Mouse (Mus musculus) heart, postnatal 36 days (tissue): ENCODE results near the gene Zmynd11. TPM values are rescaled to one million over a fixed set of nuclear protein-coding genes. Genes with fewer than 3 reads are reported as not detected.

Experiments
- DNase-seq, 2 experiments: peaks; one replicate each; pipeline ENCODE4 v3.0.0; 2021 to 2022
- intact Hi-C: fragments of 180-260 bp; cut with DNase I; formaldehyde crosslinking; loops from one replicate; pipeline ENCODE4 v1.15.1; 2025
- total RNA-seq, 2 experiments: library from RNA; stranded (reverse); gene quantifications; 2 replicates each; pipeline ENCODE4 v1.2.3; 2021

The Zmynd11 gene
- total RNA-seq, 2 experiments from 2014 or later = 122 to 126 TPM

DNA sequence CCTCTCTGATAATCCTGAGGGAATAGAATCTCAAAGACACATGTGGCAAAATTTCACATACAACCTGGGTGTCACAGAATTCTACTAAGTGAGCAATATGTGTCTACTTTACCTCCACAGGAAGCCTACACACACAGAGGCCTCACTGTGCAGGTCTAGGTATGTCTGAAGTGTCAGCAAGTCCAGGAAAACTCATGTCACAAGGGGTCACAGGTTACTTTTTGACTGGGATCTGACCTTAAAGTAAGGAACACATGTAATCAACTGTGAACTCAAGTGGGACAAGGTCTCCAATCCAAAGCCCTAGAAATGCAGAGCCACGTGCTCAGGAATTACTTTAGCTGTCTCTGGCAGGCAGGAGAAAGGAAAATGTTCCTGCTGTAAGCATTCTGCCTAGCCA, 36.1 kb downstream of the Zmynd11 start:
- intact Hi-C loops = no loop called here
- no peak for DNase-seq

DNA sequence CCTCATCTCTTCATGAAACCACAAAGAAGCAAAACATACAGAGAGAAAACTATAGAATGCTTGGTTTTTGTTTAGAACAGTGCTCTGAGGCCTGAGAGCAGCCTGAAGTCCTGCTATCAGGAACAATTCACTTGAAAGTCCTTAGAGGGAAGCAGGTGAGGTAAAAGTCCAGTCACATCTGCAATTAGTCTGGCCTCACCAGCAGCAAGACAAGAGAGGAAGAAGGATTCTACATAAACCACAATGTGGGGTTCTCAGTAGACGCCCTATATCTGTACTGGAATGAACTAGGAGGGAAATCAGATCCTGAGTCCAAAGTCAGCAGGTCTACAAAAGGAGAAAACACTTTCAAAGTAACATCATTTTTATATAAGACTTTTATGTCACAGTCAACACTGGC, 49.9 kb downstream of the Zmynd11 start:
- intact Hi-C loops = no loop called here

DNA sequence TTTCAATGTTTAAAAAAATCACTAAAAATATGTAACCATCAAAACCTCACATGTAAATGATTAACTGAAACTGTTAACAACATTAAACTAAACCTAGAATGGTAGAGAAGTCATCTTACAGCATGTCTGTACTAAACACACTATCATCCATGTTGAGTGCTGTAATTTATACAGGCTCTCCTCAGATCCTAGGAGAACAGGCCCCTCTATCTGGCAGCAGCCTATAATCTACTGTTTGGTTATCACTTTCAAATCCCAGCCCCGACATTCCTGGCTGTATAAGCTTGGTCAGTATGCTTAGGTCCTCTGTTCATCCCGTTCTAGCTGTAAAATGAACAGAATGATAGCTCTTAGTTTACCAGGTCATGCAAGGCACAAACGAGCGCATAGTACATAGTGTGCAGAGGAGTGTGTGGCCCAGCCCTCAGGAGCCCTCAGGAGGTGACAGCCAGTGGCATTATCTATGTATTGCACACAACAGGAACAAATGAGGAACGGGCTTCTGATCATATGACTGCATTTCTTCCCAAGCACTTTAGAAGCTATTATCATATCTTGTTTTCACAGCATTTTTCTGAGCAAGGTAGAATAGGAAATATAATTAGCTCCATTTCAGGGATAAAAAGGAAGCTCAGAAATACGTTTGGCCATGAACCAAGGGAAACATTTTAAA, 51.5 kb downstream of the Zmynd11 start:
- intact Hi-C loops = no loop called here
- DNase-seq = no peak

More for the DNA sequence above, 49.9 kb downstream of the Zmynd11 start:
- DNase-seq = no peak

DNA sequence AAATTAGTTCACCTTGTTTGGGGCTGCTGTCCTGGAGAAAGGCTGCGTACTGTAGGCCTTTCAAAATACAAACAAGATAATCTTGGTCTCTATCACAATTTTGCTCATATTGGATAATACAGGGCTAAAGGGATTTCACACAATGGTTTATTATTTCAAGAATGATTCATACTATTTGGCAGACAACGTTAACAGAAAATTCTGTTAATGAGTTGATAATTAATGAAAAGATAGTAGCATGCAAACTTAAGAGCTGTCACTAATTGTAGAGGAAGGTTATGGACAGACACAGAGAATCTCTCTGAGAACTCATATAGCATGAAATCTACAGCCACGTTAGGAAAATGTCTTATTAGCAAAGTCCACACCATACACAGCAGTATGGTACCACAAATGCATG, 52.2 kb downstream of the Zmynd11 start:
- no peak for DNase-seq
- intact Hi-C loops = no loop called here

DNA sequence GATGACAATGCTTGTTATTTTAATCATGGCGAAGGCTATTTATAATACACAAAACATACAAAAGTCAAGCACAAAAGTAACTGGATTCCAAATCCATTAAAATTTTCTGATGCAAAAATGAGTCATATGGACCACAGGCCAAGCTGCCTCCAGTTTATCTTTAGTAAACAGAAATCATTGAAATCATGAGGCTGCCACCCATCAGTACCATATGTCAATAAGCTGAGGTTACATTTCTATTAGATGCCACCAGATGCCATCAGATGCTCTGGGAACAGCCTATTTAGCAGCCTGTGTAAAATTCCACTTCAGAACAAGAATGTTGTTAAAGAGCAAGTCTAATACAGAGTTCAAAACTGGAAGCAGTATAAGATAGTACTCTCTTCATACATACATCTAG, 52.7 kb downstream of the Zmynd11 start:
- intact Hi-C loops = no loop called here
- no peak for DNase-seq

DNA sequence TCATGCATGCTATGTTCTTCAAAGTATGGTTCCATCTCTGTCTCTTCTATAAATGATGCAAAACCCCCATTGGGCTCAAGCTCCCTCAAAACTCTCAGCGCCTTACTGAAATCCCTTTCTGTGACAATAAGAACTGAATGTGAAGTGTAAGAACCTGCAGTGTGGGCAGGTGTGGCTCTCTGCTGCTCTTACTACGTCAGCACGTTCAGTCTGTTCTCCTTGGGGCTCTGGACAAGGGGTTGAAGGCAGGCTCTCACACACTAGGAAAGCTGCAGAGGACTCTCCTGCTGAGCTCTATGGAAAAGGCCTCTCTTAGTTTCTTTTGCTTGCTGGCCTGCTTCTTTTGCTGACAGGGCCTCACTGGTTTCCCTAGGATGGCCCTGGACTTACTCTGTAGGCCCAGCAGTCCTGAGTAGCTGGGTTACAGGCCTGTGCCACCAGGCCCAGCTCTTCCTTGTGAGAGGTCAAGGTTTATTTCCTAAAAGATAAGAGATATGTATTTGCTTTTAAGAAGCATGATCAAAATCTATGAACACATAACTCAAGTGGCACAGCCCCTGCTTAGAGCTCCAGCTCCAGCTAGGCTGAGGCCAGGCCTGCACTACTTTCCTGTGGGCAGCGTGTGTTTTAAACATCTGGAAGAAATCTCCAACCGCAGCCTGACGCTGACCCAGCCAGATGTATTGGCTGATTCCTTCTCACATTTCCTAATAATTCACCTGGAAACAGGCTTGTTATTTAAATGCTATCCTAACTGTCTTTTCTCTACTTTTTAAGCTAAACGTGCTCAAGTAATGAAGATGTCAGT, 56.5 kb downstream of the Zmynd11 start:
- no peak for DNase-seq
- intact Hi-C loops = no loop called here

DNA sequence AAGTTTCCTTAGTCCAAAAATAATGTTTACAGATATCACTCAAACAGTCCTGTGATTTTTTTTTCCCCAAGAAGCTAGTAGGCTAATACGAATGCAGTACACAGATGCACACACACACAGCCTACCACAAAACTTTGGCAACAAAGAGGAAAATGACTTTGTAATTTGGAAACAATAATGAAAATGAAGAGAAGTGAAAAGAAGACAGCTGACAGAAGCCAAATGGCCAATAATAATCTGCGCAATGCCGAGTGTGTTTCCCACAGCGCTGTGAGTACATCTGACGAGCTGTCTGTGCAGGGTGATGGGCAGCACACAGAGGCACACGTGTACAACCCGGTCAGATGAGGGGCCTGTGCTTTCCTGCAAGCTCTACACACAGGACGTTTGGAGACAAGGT, 58.4 kb downstream of the Zmynd11 start:
- no peak for DNase-seq
- intact Hi-C loops = no loop called here

DNA sequence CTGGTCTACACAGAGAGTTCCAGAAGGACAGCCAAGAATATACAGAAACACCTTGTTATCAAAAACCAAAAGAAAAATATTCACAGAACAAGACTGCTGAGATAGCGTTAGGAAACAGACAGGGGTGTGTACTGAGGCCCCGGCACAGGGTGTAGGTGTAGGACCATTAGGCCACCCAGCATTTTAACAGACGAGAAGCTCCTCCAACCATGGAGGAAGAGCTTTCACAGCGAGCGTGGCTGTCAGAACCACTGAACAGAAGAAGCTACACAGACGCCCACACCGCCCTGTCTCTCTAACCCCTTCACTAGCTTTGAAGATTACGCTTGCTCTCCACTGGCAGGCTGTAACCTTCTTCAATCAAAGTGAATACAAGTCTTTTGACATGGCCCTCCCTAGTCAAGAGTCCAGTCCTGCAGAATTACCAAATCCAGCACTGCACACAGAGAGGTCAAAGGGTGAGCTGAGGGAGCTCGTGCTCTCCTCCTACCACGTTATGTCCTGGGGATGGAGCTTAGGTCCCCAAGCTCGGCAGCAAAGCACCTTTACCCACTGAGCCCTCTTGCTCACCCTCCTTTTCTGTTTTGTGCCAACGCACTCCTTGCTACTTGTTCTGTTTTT, 62.4 kb downstream of the Zmynd11 start:
- intact Hi-C loops = loop anchor here (5.0 kb wide), 1 partner anchor 60 kb away; no protein-coding TSS in a partner anchor
- DNase-seq = no peak

DNA sequence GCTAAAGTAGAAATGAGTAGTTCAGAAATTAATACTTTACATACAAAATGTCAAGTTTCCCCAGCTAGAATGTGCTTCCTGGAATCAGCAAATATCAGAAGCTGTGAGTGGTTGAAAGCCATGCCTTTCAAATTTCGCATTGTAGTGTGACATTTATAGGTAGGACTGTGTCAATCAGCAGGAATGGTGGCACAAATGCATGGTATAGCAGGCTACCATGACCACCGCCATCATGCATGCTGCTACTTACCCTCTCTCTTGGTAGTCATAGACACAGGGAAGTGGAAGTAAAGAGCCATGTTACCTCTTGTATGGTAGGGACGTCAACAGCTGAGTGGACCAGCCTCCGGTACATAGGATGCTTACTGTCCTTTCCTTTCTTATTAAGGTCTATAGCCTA, 67.8 kb downstream of the Zmynd11 start:
- intact Hi-C loops = no loop called here
- DNase-seq = no peak

DNA sequence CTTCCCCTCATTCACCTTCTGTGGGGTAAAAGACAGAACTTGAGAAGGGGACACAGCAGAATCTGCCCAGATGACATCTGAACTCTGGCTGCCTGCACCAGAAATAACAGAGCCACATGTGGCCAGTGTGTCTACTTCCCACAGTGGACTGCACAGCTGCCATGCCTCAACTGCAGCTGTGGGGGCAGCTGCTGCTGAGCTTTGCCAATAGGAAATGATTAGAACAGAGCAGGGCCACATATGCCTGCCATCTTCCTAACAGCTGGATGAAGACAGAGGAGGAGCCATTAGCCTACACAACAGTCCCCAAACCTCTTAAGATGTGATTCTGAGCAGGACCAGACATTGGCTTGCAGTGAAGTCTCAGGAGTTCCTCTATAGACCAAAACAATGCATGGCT, 69.3 kb downstream of the Zmynd11 start:
- intact Hi-C loops = no loop called here
- DNase-seq = peak; percentile 29 to 33

DNA sequence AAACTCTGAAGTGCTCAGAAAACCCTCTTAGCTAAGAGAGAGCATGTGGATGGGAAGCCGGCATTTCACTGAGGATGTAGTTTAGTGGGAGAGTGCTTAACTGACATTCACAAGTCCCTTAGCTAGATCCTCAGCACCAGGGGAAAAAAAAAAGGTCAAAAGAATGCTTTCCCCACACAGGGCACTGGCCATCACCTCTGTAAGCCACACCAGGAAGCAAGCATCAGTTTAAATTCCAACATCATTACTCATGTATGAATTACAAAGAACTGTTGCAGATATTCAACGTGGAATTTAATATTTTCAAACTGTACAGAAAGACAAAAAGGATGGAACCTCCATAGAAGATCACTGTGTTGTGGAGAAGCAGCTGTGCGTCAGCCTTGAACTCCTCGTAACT, 69.7 kb downstream of the Zmynd11 start:
- DNase-seq = no peak
- intact Hi-C loops = no loop called here

DNA sequence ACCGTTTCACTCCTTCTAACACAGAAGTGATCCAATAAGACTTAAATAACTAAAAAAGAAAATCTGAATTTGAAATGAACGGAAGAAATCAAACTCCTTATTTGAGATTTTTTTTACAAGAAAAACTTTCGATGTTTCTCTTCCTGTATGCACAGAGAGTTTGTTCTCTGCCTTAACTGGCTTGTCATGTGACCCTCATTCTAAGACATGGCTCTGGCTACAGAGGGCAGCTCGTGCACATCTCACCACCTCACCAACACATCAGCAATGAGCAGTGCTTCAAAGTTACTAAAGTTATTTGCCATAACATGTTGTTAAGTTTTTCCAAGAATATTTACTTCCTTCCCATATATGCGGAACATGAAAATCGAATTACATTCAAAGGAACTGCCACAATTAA, 70.5 kb downstream of the Zmynd11 start:
- intact Hi-C loops = no loop called here
- no peak for DNase-seq

DNA sequence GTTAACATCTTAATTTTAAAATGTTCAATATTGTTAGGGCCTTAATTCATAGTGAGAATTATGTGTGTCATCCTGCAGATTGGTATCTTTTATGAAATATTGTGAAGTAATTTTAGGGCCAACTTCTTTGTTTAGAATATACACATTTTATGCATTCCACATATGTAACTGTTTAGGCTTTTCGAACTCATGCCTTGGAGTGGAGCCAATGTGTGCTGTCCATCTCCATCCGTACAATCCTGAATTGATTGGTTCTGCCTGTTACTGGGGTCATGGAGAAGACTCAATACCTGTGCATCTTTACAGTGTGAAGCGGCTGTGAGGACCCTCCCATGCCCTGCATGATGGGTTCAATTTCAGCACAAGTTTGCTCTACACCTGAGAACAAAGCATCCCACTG, 72.3 kb downstream of the Zmynd11 start:
- DNase-seq = no peak
- intact Hi-C loops = no loop called here

DNA sequence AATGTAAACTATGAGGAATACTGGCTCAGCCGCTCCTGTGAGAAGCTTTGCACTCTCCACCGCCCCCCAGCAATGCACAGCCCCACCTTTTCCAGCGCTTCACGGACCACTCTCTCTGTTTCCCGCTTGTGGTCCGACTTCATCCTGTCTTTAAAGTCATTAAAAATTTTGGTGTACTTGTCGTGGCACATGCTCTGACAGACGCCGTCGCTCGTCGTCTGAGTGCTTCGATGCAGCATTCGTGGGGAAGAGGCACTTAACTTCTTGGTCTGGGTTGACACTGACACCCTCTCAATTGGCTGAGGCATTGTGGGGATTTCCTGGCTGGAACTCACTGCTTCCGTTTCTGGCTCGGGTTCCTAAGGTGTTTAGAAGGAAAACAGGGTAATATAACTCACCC, 75.8 kb downstream of the Zmynd11 start:
- intact Hi-C loops = no loop called here
- DNase-seq = no peak

DNA sequence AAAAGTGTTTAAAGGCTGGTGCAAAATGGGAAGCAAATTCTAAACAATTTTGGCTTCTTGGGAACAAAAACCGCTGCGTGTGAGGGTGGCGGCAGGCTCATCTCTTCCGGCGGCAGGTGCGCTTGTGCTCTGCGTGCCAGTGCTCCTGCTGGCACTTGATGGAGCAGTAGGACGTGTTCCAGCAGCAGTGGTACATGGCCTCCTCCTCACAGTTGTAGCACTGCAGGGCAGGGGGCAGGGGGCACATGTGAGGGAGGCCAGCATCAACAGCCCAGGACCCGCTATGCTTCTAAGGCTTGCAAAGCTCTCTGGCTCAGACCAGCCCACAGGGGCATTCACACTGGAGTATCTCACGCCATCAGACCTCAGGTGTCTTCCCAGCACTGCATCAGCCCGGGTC, 78.4 kb downstream of the Zmynd11 start:
- no peak for DNase-seq
- intact Hi-C loops = no loop called here

DNA sequence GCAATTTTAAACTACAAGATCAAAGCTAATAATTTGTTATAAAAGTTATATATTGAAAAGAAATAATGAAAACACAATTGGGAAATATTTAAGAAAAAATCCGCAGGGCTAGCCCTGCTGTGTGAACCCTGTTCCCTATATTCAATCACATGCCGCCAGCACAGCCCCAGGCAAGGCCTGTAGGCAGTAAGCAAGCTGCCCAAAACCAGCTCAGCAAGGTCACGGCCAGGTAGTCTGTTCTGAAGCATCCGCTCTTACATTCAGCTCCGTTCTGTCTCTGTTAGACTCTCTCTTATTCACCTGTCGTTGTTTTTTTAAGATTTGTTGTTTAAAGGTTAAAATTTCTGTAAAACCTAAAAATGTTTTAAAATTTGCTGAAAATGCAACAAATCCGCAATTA, 78.9 kb downstream of the Zmynd11 start:
- intact Hi-C loops = no loop called here
- DNase-seq = no peak

DNA sequence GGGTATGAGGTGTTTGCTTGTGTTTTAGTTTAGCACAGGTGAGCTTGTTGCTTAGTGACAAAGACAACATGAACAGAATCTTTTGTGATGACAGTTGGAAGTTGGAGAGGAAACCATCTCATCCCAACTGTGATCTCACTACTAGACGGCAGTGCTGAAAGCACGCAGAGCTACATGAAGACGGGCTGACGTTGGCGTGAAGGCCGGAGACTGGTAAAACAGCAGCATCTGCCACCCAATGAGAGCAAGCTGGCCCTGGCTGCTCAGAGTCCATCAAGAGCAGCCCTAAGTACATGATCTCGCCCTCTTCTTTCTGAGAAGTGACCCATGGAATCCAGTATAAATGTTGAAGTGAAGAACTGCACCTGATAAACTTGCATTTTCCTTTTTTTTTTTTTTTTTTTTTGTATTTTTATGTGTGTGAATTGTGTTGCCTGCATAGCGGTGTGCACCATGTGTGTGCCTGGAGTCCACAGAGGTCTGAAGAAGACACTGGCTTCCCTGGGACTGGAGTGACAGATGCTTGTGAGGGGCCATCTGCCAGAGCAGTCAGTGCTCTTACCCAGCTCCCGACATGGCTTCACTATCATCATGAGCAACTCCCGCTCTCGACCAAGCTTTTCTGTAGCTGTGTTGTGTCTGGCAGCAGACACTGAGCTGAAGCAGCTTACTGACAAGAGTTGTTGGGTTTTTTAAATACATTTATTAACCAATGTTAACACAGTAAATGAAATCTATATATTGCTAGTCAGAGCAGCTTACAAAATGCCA, 80.8 kb downstream of the Zmynd11 start:
- intact Hi-C loops = loop anchor here (5.0 kb wide), 1 partner anchor 163 kb away; no protein-coding TSS in a partner anchor
- DNase-seq = no peak

DNA sequence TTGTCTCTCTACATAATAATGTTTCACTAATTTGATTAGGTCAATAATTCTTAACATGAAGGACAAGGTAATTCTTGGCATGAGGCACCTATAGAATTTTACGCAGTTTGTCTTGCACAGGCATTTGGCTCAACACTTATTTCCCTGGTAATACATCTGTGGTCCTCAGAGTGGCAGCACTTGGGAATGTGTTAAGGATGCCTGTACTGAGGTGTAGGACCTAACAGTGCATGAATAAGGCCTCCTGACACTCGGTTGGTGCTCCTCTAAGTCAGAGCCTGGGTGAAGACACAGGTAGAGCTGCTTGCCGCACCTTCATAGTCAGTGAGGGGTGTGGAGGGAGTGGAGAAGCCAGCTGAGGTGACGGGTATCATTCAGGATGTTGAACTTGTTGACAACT, 81.8 kb downstream of the Zmynd11 start:
- intact Hi-C loops = loop anchor here (5.0 kb wide), 1 partner anchor 164 kb away; no protein-coding TSS in a partner anchor

DNA sequence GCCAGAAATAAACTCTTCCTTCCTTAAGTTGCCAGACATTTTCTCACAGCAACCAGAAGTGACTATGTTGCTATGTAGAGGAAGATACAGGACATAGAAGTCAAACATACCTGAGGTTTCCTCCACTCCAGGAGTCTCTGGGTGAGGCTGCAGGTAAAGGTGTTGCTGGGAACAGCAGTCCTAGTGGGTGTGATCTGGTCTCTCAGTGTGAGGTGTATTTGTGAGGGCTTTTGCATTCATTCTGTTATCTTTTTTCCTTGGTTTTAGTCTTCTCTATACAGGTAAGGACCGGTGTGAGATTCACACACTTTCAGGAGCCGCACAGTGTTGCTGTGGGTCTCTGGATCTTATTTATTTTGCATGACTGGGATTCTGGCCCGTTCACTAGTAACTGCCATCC, 83.6 kb downstream of the Zmynd11 start:
- intact Hi-C loops = loop anchor here (5.0 kb wide), 1 partner anchor 166 kb away; no protein-coding TSS in a partner anchor

More for the DNA sequence above, 81.8 kb downstream of the Zmynd11 start:
- DNase-seq = no peak

DNA sequence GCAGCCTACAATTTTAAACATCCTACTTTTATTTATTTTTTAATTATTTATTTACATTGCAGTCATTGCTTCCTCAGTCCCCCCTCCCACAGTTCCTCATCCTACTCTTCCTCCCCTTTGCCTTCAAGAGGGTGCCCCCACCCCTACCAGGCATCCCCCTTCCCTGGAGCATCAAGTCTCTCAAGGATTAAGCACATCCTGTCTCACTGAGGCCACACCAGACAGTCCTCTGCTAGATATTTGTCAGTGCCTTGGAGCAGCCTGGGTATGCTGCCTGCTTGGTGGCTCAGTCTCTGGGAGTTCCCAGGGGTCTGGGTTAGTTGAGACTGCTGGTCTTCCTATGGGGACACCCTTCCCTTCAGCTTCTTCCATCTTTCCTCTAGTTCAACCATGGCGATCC, 91.0 kb downstream of the Zmynd11 start:
- no peak for DNase-seq
- intact Hi-C loops = no loop called here

More for the DNA sequence above, 83.6 kb downstream of the Zmynd11 start:
- no peak for DNase-seq

DNA sequence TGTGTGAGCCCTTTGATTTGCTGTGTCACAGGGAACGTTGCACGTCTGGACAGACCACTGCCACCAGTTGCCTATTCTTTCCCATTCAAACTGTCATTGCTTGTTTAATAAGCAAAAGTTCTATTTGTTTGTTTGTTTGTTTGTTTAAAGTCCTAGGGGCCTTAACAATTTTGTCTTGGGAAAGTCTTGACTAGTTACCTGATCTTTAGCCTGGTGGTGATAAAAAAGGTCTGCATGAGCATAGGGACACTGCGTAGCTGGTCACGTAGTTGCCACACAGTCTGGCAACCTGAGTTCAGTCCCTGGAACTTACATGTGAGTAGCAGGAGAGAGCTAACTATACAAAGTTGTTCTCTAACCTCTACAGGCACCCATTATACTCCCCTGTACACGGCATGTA, 95.9 kb downstream of the Zmynd11 start:
- intact Hi-C loops = no loop called here
- DNase-seq = no peak
